Mouse (Mus musculus) right cerebral cortex, postnatal 4 days (tissue): Measurements from ENCODE around the gene Hectd4.

Experiments used
- DNase-seq: peaks from one replicate; pipeline ENCODE4 v3.0.0-alpha.2; 2022

Gene Hectd4

DNA sequence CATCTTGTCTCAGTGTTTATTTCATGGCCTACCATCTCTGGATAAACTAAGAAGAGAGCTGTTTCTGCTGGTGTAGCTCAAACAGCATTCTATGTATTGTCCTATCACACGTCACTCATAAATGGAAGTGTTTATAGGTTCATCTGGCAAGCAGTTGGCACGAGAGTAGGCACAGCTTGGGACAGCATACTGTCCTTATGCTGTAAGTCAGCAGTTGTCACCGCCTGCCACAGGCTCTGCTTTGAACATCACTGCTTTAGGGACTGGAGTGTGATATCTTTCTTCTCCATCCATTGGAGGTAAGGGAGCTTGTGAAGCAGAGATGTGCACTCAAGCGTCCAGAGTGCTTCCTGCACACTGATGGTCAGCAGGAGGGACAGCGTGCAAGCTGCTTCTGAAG is 19.8 kb downstream of the Hectd4 start:
- peak; percentile 30 for DNase-seq

DNA sequence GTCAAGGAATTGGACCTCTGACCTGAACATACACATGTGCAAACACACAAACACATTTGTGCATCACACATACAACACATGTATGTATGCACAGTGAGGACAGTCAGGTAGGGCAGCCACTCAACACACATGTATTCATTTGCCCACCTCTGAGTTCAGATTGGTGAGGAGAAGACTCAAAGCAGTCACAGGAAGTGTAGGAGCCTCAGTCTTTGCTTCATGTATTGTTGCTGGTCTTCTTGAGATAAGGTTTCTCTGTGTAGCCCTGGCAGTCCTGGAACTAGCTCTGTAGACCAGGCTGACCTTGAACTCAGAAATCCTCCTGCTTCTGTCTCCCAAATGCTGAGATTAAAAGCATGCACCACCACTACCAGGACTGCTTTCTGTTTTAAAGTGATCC is 21.2 kb downstream of the Hectd4 start:
- no peak for DNase-seq

DNA sequence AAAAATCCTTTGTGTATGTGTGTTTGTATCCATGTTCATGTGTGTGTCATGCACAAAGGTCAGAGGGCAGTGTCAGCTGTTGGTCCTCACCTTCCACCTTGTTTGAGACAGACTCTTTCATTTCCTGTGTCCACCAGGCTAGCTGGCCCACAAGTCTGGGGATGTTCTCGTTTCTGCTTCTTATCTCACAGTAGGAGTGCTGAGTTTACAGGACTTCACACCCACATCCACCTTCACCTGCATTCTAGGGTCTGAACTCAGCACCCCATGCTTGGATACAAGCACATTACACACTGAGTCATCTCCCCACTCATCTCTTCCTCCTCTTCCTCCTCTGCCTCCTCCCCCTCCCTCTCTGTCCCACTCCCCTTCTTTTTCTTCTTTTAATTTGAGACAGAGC is 22.2 kb downstream of the Hectd4 start:
- no peak for DNase-seq

DNA sequence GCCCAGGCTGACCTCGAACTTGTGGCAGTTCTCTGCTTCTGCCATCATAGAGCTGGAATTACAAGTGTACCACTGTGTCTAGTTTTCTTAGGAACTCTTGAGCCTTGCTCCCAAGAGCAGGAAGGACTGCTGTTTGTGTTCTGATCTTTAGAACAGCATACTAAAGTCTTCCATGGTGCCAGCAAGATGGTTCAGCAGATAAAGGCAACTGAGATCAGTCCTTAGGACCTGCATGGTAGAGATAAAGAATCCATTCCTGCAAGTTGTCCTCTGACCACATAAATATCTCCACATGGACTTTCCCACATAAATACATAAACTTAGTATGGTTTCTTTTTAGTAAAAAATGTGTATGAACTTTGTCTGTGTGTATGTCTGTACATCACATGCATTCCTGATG is 22.7 kb downstream of the Hectd4 start:
- no peak for DNase-seq

DNA sequence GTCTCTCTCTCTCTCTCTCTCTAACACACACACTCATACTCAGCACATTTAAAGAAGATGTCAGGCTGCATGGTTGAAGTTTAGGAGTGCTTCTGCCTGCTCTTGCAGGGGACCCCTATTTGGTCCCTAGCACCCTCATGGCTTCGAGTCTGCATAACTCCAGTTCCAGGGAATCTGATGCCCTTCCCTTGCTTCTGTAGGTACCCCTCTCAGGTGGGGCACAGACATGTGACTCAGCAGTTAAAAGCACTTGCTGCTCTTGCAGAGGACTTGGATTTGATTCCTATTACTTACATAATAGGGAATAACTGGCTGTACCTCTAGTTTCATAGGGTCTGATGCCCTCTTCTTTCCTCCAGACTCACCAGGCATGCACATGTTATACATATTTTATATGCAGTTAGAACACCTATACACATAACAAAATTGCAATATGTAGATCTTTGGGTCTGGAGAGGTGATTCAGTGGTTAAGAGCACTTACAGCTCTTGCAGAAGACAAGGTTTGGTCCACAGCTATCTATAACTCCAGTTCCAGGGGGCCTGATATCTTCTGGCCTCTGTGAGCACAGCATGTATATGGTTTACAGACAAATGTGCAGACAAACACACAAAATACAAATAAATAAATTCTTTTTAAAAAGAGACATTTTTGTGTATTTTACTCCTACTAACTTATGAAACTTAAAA is 23.8 kb downstream of the Hectd4 start:
- DNase-seq, result no peak

DNA sequence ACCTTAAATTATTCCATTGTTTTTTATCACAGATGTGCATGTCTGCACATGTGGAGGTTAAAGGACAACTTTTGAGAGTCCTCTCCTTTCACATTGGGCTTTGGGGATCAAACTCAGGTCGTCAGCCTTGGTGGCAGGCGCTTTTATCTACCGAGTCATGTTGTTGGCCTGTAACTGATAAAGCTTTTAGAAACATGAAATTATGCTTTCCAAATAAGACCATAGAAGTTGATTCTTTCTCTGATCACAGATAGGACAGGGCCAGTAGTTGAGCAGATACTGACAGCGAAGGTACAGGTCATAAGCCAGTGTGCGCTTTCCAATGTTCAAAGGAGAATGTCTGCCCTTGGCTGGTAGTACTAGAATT is 24.3 kb downstream of the Hectd4 start:
- no peak for DNase-seq

DNA sequence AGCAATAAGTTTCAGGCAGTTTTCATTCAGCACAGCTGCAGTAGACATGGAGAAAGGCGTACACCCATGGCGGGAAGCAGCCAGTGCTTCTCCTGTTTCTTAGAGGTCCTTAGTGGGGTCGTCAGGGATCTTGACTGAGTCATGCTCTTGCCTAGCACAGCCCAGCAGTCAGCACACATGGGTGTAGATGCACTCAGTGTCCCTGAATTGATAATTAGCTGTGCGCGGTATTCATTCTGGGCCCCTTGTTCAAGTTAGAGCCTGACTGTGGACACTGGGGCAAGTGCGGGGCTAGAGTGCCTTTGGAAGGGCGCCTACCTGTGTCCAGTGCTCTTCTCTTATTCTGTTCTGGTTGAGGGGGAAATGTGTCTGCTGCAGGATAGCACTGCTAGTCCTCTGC is 25.2 kb downstream of the Hectd4 start:
- no peak for DNase-seq

DNA sequence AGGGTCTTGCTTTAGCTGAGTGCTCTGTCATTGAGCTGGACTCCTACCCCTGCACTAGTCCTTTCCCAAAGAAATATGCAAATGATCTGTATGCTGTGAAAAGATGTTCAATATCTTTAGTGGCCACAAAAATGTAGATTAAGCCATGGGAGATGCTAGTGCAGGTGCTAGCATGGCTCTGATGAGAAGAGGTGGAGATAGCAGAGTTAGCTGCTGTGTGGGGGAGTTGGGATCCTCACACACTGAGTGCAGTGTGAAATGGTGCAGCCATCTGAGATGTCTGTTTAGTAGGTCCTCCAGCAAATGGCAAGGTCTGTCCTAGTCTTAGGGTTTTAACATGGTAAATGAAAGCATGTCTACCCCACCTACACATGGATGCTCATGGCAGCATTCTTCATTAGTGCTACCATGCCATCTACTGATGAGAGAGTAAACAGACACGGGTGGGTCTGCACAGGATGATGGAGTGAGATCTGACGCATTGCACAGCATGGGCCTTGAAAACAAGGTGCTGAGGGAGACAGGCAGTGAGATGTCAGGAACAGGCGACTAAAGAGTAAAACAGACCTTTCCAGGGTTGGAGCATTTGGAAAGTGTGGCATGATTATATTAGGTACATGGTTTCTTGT is 28.9 kb downstream of the Hectd4 start:
- DNase-seq, result no peak

DNA sequence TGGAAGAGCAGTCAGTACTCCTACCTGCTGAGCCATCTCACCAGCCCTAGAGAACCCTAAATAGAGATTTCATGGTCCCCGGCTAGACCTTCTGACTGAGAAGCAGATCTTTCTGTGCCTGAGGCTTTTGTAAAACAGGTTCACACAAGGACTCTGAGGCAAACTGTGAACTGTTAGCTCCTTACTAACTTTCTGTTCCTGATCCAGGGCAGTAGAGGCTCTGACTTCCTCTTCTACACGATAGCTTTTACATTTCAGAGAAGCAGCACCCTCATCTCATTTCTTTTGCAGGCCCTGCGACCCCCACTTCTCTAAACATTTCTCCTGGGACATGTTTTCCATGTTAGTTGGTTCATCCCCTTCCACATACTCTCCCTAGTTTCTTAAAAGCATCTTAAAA is 29.7 kb downstream of the Hectd4 start:
- no peak for DNase-seq

DNA sequence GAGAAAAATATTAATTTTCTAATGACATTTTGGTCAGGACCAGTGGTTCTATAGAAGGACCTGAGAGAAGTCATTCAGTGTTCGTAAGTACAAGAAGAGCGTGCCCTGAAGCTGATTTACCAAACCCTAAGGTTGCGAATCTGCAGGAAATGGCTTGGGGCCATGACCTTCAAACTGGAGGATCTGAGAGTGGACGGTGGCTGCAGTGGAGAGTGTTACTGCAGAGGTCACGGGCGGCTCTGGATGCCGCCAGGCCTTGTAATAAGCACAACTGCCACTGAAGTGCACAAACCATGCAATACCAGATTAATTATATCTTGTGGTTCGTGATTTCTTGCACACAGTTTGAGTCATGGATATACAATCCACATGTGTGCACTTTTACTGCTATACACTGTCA is 31.8 kb downstream of the Hectd4 start:
- no peak for DNase-seq

DNA sequence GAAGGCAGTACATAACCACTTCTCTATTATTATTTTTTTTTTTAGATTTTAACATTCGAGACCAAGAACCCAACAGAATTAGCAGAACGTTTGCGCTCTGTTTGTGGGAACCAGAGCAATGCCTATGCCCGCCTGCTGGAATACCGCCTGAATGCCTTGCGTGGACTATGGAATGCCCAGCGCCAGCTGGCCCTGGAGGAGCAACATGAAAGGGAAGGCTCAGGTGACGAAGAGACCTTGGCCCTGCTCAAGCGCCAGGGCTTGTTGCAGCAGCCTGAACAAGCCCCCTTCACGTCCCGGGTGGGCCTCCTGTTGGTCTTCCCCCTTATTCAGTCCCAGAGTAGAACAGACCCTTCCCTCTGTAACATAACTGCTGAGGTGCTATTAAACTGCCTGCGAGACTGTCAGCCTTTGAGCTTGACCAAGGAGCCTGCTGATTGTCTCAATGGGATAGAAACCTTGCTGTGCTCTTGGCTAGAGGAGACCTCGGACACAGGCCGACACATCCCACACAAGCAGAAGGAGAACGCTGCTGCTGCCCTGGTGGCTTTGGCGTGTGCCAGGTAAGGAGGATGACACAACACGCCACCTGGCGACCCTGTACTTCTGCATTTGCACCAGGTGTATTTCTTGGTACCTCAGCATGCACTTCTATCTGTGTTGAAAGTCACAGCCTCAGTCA is 33.9 kb downstream of the Hectd4 start:
- DNase-seq, result no peak

DNA sequence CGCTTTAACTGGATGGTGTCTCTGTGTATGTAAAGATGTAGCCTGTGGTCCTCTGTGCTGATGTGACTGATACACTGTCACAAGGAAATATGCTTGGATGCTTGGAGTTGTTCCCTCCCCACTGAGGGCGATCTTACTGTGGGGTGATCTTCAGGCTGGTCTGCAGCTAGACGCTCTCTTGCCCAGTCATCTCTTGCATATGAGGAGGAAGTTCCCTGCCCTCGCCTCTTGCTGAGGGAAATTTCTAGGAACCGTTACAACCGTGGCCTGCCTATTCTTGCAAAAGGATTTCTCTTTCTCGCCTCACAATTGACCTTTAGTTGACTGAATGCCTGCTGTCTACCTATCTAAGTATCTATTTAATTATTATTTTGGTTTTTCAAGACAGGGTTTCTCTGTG is 35.0 kb downstream of the Hectd4 start:
- DNase-seq, result no peak

DNA sequence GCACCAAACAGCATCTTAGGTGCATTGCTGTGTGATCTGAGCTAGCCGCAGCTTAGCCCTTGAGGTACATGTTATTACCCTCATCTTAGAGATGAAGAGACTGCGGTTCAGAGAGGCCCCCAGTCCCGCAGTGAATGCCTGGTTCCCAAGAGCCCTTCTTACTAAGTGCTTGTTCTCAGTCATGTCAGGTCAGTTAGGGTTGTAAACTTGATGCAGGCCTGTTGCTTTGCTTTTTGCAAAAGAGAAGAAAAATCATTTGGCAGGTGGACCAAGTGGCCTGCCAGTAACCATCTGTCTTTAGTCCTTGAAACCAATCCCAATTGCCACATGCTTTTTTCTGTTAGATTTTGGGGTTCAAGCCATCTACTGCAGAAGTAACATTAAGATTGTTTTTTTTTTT is 41.8 kb downstream of the Hectd4 start:
- DNase-seq, result no peak

DNA sequence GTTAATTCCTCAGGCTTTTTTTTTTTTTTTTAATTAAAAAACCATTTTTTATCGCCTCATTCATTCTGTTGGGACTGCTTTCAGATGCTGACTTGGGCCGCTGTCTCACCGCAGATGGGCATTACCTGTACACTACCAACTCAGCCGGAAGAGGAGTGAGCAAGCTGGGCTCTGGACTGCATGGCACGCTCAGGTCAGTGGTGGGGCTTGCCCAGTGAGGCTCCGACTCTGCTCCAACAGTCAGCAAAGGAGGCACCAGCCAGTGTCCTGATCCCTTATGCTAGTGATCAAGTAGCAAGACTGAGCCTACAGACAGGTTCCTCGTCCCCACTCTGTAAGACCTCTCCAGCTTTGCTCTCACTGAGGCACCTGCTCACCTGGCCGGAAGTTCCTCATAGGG is 42.4 kb downstream of the Hectd4 start:
- no peak for DNase-seq

DNA sequence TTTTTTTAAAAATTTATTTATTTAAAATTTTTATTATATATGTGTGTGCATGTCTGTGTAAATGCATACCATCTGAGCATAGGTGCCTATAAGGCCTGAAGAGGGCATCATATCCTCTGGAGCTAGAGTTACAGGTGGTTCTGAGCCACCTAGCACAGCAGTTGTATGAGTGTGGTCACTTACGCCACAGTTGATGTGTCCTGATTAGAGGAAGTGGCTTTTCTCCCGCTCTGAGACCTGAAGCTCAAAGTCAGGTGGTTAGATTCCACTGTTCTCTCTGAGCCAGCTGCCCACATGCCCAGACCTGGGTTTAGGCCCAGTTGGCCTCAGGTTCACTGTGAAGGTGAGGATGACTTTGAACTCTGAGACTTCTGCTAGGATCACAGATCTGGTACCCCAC is 44.6 kb downstream of the Hectd4 start:
- DNase-seq, result no peak

DNA sequence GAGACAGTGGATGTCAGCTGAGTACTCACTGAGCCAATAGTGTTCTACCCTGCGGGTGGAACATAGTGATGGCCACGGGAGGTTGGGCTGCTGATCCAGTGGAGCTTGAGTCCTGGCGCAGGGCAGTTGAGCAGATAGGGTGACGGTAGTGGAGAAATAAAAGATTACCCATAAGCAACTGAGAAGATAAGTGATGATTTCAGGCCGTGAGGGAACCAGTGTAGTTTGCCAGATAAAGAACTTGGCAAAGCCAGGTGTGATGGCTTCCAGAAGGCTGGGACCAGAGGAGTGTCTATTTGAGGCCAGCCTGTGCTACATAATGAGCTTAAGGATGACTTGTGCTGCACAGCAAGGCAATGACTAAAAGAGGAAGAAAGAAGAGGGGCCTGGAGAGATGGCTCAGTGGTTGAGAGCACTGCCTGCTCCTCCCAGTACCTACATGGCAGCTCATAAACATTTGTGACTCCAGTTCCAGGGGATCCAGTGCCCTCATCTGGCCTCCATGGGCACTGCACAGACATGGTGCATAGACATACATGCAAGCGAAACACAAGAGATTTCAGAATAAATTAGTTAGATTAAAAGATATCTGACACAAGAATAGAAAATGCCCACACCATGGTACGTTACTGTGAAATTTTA is 46.8 kb downstream of the Hectd4 start:
- DNase-seq, result peak; percentile 59

DNA sequence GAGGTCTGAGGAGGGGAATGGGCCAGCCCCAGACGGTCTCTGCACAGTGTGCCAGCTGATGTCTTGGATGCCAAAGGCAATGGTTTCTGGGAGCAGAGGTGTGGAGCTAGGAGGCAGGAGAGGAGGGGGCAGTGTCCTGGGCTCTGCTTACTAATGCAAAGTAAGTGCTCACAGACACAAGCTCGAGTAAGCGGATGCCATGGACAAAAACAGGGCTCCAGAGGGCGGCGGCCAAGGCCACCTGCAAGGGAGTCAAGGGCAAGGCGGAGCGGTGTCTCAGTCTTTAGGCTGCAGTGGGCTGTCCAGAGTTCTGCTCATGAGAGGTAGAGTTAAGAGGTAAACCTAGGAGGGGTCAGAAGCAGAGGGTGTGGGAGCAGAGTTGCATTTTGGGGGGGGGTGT is 51.0 kb downstream of the Hectd4 start:
- no peak for DNase-seq

DNA sequence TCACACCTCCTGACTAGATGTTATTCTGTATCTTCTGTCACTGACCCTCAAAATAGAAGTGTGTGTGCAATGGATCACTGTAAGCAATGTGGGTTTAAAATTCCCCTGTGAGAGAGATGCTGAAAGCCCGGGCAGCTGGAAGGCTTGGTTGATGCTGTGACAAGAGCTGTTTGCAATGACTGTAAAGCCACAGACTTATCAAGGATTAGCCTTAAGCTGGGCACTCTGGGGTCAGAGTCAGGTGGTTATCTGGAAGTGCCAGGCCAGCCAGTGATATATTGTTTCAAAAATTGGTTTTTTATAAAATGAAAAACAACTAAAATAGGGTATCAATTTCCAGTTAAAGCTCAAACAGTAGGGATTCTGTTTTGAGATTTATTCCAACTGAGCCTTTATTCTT is 56.8 kb downstream of the Hectd4 start:
- DNase-seq, result no peak

DNA sequence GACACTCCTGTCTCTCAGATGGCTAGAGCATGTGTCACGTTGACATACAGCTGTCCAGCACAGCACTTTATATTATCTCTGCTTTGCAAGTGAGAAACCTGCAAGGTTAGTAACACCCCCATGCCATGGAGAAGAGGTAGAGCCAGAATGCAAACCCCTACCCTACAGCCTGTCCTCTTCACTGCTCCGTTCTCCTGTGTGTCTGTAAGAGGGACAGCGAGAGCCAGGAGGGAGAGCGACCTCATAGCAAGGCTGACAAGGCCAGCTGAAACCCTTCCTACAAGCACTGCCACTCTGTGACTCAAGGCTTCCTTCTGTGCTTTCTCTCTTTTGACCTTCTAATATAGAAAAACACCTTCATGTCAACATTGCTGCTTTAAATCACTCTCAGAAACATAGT is 60.4 kb downstream of the Hectd4 start:
- DNase-seq, result no peak

DNA sequence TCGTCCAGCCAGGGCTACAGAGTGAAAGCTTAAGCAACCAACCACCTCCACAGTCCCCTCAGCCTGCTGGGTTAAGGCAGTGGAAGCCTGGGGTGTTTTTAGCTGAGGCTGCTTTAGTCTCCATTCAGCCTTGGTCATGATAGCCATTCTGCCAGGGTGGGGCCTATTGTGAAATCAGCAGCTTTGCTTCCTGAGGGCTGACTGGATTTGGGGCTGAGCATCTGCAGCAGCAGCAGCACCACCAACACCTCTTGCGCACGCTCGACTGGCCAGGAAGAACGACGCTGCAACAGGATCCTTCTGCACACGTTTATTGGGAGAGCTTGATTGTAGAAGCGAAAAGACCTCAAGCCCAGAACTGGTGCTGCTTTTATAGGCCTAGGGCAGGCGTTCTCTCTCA is 63.0 kb downstream of the Hectd4 start:
- DNase-seq, result no peak

DNA sequence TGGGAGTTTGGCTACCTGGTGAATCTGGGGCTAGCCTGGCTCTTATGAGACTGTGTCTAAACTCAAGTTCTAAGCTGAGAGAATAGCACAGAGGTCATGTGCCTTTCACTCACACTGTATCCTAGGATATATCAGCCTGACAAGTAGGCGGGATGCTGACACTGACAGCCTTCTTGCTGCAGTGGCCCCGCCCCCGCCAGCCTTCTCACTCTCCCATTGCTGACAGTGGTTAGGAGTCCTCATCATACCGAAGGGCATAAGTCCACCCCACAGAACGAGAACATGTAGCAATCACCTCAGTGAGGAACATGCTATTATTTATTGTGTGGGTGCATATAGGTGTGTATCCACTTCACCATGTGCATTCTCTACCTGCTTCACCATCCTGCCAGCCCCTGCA is 64.8 kb downstream of the Hectd4 start:
- DNase-seq, result no peak

DNA sequence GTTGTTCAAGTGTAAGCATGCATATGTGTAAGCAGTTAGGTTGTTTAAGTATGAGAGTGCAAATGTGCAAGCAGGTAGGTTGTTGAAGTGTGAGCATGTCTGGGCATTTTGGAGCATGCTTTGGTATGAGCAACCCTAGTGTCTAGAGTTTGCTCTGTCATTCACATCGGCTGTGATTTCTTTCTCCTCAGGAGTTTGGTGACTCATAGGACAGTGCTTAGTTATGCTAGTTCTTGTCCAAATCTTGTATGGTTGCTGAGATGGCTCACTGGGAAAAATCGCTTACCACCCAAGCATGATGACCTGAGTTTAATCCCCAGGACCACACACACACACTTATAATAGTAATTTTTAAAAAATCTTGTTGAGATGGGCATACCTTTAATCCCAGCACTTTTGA is 67.2 kb downstream of the Hectd4 start:
- no peak for DNase-seq

DNA sequence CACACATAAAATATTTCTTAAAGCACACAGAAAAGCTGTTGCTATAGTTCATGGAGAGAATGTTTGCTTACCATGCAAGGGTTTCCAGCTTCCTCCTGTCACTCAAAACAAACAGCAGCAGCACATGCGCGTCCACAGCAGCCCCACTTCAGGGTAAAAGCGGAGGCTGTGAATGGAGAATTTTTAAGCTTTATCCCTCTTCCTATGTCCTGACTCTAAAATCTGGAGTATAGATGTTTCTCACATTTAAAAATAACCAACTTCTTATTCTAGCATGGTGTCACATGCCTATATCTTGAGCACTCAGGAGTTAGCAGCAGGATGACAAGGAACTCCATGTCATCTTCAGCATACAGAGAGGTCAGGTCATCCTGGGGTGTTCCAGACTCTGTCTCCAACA is 70.3 kb downstream of the Hectd4 start:
- no peak for DNase-seq
